Mouse (Mus musculus) liver, embryonic 11.5 days (tissue): ENCODE data around the gene Grifin. TPM values are rescaled to one million over a fixed set of nuclear protein-coding genes. Genes with fewer than 3 reads are reported as not detected.

Source experiments
- ATAC-seq: fragments of 200-750 bp; cut with Nextera tagmentation; replicated peaks from 2 replicates; pipeline ENCODE4 v1.8.0; 2017; ENCODE audit warnings: moderate number of reproducible peaks, mild to moderate bottlenecking, moderate TSS enrichment, moderate library complexity; ENCODE audit not compliant: low FRiP score
- DNase-seq: peaks from one replicate; pipeline ENCODE4 v3.0.0-alpha.2; 2017; ENCODE audit warnings: low spot score
- H3K27ac ChIP-seq: fragments of 300-500 bp; sonication (generic); 2 replicates; pipeline ENCODE4 v1.5.1; 2014; ENCODE audit warnings: mild to moderate bottlenecking, low read depth, low read length, control low read depth
- H3K27me3 ChIP-seq: fragments of 300-500 bp; sonication (generic); replicated peaks from 2 replicates; pipeline ENCODE4 v1.6.1; 2014; ENCODE audit warnings: low read length, mixed read lengths; ENCODE audit not compliant: control insufficient read depth, insufficient read depth
- H3K36me3 ChIP-seq: fragments of 300-500 bp; sonication (generic); 2 replicates; pipeline ENCODE4 v1.6.1; 2014; ENCODE audit warnings: mild to moderate bottlenecking, low read length, moderate library complexity, mixed read lengths; ENCODE audit not compliant: control insufficient read depth, insufficient read depth
- H3K4me1 ChIP-seq: fragments of 300-500 bp; sonication (generic); replicated peaks from 2 replicates; pipeline ENCODE4 v1.6.1; 2014; ENCODE audit warnings: low read length, mixed read lengths; ENCODE audit not compliant: control insufficient read depth, insufficient read depth
- H3K4me2 ChIP-seq: fragments of 300-500 bp; sonication (generic); 2 replicates; pipeline ENCODE4 v1.6.1; 2014; ENCODE audit warnings: mild to moderate bottlenecking, control low read depth, moderate library complexity
- H3K4me3 ChIP-seq: fragments of 300-500 bp; sonication (generic); 2 replicates; pipeline ENCODE4 v1.5.1; 2014; ENCODE audit warnings: low read depth, low read length, control low read depth
- H3K9ac ChIP-seq: fragments of 300-500 bp; sonication (generic); 2 replicates; pipeline ENCODE4 v1.6.1; 2014; ENCODE audit warnings: low read depth, low read length, control low read depth
- H3K9me3 ChIP-seq: fragments of 300-500 bp; sonication (generic); 2 replicates; pipeline ENCODE4 v1.6.1; 2016; ENCODE audit warnings: low read length, inconsistent platforms, mixed read lengths; ENCODE audit not compliant: control insufficient read depth
- WGBS: fragments of 180-500 bp; shearing (Covaris S2); extraction: QIAGEN DNeasy Blood & Tissue Kit; methylation state at CpG from one replicate; pipeline ENCODE4 v1.1.7; 2014; 5-methylcytosine and 5-hydroxymethylcytosine counted together
- polyA plus RNA-seq: library from polyadenylated mRNA; unstranded; fragments of >200 nt; fragmentation: Nextera tagmentation; extraction: Ambion mirVana; gene quantifications from 2 replicates; pipeline ENCODE4 v1.2.1, GENCODE M21; 2014

Grifin gene
- polyA plus RNA-seq, 1 experiment from 2014 or later = 1.8 TPM

DNA sequence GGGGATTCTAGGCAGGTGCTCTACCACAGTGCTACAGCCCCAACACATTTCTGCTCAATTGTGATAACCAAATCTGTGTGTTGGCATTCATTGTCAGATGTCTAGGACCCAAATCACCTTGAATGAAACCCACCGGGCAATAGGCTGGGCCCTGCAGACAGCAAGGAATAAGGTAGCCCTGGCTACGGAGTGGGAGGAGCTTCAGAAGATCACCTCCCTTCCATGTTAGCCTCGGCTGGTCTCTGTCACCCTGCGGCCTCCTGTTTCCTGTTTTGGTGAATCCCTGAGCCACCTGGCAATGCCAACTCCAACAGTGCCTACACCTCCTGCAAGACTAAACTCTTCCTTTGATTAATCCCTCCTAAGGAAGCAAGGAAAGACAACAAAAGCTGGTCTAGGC is 32.9 kb upstream of the Grifin start:
- Histone ChIP-seq H3K9ac (no peak overlapping the region), H3K27me3 (no peaks in the 10 kb centered on the region), H3K4me1 (peaks cover 38% of the 10 kb centered on the region), H3K4me3 (no peak overlapping the region), H3K9me3 (no peaks in the 10 kb centered on the region), H3K4me2 (no peak overlapping the region; the same call in 1 of the 2 replicates), H3K27ac (no peak overlapping the region), H3K36me3 (no peaks in the 10 kb centered on the region)
- DNase-seq (no peak), ATAC-seq (no peak)
- 67% methylated on average over 4 of the region's 4 CpGs for WGBS

DNA sequence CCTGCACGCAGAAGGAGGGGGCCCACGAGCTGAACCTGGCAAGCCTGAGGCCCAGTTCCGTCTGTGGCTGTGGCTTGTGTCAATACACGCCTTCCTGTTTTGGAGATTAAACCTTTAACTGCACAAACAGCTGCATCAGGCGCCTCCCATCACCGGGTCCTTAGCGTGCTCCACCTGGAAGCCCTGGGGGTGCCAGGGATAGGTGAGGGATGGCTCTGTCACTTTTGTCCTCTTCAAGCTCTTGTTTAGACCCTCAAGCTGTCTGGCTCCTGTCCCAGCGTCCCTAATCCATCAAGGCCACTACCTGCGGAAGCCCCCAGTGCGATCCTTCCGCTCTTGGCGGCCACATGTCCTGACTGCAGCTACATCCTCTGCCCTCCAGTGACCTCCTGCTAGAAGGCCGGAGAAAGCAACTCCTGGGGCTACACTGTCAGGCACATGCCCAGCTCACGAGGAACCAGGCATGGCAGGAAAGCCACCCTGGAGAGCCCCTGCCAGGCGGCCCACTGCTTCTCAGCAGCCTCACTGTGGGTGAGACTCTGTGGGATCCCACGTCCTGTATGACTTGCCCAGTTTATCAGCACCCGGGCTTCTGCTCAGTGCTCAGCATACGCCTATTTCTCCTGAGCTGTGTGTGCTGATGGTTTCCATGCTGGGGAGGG is 32.2 kb upstream of the Grifin start:
- Histone ChIP-seq H3K4me3 (0 out of 2 replicates have a peak overlapping the region, but pooled peaks have one; percentile 4), H3K27me3 (no peaks in the 10 kb centered on the region), H3K27ac (peak overlapping the region; percentile 73), H3K9ac (peak overlapping the region; percentile 27), H3K9me3 (no peaks in the 10 kb centered on the region), H3K4me1 (peaks cover 38% of the 10 kb centered on the region), H3K4me2 (peak overlapping the region; percentile 51), H3K36me3 (no peaks in the 10 kb centered on the region)
- DNase-seq (no peak), ATAC-seq (peak; percentile 83)
- 36% methylated on average over 18 of the region's 18 CpGs for WGBS

DNA sequence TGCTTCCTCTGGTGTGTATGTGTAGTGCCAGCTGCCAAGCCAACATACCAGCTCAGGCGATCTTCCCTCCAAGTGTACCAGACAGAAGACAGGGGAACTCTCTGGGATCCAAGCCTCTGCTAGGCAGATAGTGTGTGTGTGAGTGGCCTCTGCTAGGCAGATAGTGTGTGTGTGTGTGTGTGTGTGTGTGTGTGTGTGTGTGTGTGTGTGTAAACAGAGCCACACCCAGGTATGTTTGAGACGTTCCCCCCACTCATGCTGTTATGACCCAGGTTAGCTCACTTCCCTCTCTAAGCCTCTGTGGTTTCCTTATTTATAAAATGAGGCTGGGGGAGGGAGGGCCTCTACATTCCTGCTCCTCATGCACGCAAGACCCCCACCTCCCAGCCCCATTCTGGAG is 31.6 kb upstream of the Grifin start:
- H3K27ac ChIP-seq = peak overlapping the region; percentile 73
- H3K9ac ChIP-seq = peak overlapping the region; percentile 27; the same call in 1 of the 2 replicates

DNA sequence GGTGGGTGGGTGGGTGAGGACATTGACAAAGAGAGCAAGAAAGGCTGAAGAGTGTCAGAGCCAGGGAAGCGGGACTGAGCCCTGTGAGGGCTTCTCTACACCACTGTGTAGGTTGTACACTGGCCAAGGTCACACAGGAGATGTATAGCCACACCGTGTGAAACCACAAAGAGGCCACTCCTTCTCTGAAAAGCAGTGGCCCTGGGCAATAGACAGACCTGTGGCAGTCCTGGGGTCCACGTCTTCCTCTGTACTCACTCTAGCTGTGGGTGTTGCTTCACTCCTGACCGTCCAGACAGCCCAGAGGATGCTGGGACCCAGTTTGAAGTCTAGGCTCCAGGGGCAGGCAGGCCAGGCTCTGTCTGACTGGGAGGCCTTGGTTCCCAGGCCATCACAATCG is 30.0 kb upstream of the Grifin start:
- Histone ChIP-seq H3K4me3 (no peak overlapping the region), H3K9ac (no peak overlapping the region), H3K27me3 (no peaks in the 10 kb centered on the region), H3K27ac (no peak overlapping the region), H3K4me2 (peak overlapping the region; percentile 30), H3K9me3 (no peaks in the 10 kb centered on the region), H3K36me3 (no peaks in the 10 kb centered on the region), H3K4me1 (peaks cover 38% of the 10 kb centered on the region)
- WGBS = 53% methylated on average over 5 of the region's 5 CpGs
- ATAC-seq = no peak
- no peak for DNase-seq

More for the DNA sequence above, 31.6 kb upstream of the Grifin start:
- ATAC-seq (peak; percentile 71), DNase-seq (no peak)
- Histone ChIP-seq H3K4me1 (peaks cover 38% of the 10 kb centered on the region), H3K9me3 (no peaks in the 10 kb centered on the region), H3K27me3 (no peaks in the 10 kb centered on the region), H3K4me3 (no peak overlapping the region), H3K4me2 (peak overlapping the region; percentile 51), H3K36me3 (no peaks in the 10 kb centered on the region)
- WGBS = 31% methylated on average over 3 of the region's 3 CpGs

DNA sequence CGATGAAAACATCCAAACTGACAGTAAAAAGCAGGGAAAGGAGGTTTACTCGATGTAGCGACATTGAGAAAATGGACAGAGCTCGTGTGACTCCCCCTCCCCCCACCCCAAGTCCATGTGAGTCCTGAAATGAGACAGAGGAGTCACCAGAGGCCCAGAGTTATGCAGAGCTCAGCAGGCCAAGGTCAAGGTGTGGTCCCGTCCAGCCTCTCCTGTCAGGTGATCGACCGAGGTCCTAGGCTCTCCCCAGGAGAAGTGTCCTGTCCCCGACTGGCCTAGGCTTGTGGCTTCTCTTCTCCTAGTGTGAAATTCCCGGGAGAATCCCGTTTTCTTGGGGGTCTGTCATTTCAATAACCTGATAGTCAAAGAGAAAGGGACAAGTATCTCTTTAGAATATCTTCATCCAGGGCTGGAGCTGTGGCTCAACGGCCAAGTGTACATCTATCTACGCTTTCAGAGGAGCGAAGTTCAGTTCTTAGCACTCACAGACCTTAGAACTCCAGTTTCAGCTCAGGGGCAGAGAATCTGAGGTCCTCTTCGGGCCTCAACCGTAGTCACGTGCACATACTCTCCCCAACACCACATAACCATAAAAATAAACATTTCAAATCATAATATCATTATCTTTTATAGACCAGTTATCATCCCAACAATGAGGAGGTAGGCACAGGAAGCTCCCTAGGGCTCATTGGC is 24.4 kb upstream of the Grifin start:
- Histone ChIP-seq H3K4me1 (peaks cover 4% of the 10 kb centered on the region), H3K4me2 (no peak overlapping the region), H3K4me3 (no peak overlapping the region), H3K9me3 (no peaks in the 10 kb centered on the region), H3K27me3 (no peaks in the 10 kb centered on the region), H3K9ac (no peak overlapping the region), H3K27ac (no peak overlapping the region), H3K36me3 (no peaks in the 10 kb centered on the region)
- ATAC-seq = no peak
- DNase-seq = no peak
- 84% methylated on average over 16 of the region's 16 CpGs for WGBS

DNA sequence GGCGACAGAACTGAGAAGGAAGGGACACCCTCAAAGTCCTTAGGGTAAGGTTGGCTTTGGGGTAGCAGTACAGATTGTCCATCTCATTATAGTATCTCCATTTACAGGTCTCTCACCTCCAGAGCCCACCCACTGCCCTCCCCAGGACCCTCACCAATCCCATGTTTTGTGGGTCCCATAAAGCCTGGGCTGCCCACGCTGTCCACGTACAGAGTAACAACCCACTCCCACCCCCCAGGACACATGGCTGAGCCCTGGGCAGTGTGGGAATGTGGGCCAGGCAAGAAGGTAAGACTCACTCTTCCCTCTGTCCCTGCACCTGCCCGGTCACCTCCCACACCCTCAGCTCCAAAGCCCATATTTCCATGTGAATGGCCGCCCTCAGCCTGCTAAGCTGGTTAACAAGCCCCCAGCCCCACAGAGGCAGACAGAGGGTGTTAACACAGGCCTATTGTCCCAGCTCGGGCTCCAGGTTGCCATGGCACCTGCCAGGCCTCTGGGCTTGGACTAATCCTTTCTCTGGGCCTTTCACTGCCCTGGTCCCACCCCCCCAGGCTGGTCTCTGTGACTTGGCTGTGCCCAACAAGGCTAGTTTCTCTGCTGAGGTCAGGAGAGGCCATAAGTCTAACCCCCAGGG is 19.0 kb upstream of the Grifin start:
- Histone ChIP-seq H3K27ac (no peak overlapping the region), H3K4me3 (no peak overlapping the region), H3K4me1 (no peaks in the 10 kb centered on the region; the same call in 1 of the 2 replicates), H3K27me3 (peaks cover 5% of the 10 kb centered on the region; the same call in 1 of the 2 replicates), H3K9me3 (no peaks in the 10 kb centered on the region), H3K9ac (no peak overlapping the region), H3K4me2 (no peak overlapping the region), H3K36me3 (no peaks in the 10 kb centered on the region)
- ATAC-seq = no peak
- DNase-seq = no peak
- WGBS = 63% methylated on average over 6 of the region's 6 CpGs

DNA sequence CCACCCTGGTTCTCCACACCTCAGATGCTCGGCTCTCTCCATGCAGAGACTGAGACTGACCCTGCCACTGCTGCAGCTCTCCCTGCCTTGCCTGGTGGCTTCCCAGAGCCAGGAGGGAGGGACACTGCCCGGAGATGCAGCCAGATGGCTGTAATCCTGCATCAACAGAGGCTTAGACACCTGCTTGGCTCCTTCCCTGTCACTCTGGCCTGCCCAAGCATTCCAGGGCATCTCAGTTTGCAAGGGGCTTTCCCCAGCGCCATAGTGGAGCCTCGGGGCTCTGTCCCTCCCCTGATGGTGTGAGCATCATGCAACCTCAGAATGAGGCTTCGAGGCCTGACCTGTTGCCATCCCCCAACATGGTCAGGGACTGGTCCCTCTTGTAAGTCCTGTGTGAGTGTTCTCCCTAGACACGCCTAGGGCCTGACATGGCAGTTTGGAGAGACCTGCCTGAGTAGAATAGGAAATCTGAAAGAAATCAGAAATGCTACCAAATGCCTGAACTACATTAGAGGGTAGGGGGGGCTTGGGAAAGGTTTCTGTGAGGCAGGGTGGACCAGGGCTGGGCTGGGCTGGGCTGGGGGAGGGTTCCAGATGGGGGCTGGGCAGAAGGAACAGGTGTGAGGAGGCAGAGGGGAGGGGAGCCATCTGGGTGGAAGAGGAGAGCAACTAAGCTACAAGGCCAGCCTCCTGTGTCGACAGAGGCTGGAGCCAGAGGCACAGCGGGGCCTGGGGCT is 18.3 kb upstream of the Grifin start:
- Histone ChIP-seq H3K9me3 (no peaks in the 10 kb centered on the region), H3K4me3 (no peak overlapping the region), H3K27me3 (peaks cover 5% of the 10 kb centered on the region; the same call in 1 of the 2 replicates), H3K4me1 (no peaks in the 10 kb centered on the region; the same call in 1 of the 2 replicates), H3K4me2 (no peak overlapping the region), H3K9ac (no peak overlapping the region), H3K27ac (no peak overlapping the region), H3K36me3 (no peaks in the 10 kb centered on the region)
- ATAC-seq = no peak
- 52% methylated on average over 8 of the region's 8 CpGs for WGBS
- no peak for DNase-seq

DNA sequence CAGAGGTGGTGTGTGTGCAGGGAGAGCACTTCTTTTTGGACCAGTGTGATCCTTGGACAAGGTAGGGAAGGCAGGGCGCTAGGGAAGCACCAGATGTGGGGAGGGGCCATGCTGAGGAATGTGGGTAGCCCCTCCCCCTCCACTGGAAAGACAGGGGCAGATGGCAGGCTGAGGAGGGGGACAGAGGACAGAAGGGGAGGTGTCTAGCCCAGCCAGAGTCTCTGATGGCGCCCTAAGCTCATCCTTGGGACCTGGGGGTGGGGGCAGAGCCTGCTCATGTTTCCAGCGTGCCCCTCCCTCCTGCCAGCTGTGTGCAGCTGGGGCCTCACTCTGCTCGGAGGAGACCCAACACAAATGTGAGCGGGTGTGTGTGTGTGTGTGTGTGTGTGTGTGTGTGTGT is 16.7 kb upstream of the Grifin start:
- DNase-seq = no peak

More for the DNA sequence above, 16.7 kb upstream of the Grifin start:
- no peaks in the 10 kb centered on the region for H3K36me3 ChIP-seq
- H3K4me1 ChIP-seq = no peaks in the 10 kb centered on the region
- ATAC-seq = no peak
- no peak overlapping the region for H3K4me2 ChIP-seq
- H3K4me3 ChIP-seq = no peak overlapping the region
- peaks cover 5% of the 10 kb centered on the region; the same call in 1 of the 2 replicates for H3K27me3 ChIP-seq
- WGBS = 10% methylated on average over 5 of the region's 5 CpGs
- H3K9me3 ChIP-seq = no peaks in the 10 kb centered on the region
- no peak overlapping the region for H3K27ac ChIP-seq
- H3K9ac ChIP-seq = no peak overlapping the region
